Mouse (Mus musculus): Measurements from ENCODE around the gene Ccdc188. TPM values are rescaled to one million over a fixed set of nuclear protein-coding genes. Genes with fewer than 3 reads are reported as not detected.

Gene Ccdc188
- polyA plus RNA-seq, 1 experiment from 2014 or later: not detected

GRCm38 (mm10) chr16:18211417-18212171, 6.1 kb upstream of the Ccdc188 start:
- Histone ChIP-seq H3K4me2 (no peak overlapping the region), H3K27ac (ENCODE audit: low read depth, low read length) (no peak overlapping the region), H3K4me1 (ENCODE audit: control insufficient read depth, insufficient read depth, low read length) (peaks cover 8% of the 10 kb centered on the region; the same call in 1 of the 2 replicates), H3K36me3 (ENCODE audit: control insufficient read depth, insufficient read depth, low read length) (no peaks in the 10 kb centered on the region), H3K4me3 (ENCODE audit: low read depth, low read length) (no peak overlapping the region), H3K9me3 (replicated peaks; ENCODE audit: control insufficient read depth, low read length) (no peaks in the 10 kb centered on the region), H3K27me3 (ENCODE audit: control insufficient read depth, insufficient read depth, low read length) (peaks cover 8% of the 10 kb centered on the region; the same call in 1 of the 2 replicates), H3K9ac (ENCODE audit: low read depth, low read length) (no peak overlapping the region)
- WGBS (ENCODE audit: insufficient replicate concordance): 45% methylated on average over 10 of the region's 10 CpGs
- ATAC-seq (replicated peaks; ENCODE audit: insufficient number of reproducible peaks, low FRiP score, low TSS enrichment): no peak; the same call in 1 of the 2 replicates

GRCm38 (mm10) chr16:18213689-18214088, 4.0 kb upstream of the Ccdc188 start:
- Histone ChIP-seq H3K36me3 (ENCODE audit: control insufficient read depth, insufficient read depth, low read length) (no peaks in the 10 kb centered on the region), H3K4me2 (no peak overlapping the region), H3K27ac (ENCODE audit: low read depth, low read length) (no peak overlapping the region), H3K9me3 (replicated peaks; ENCODE audit: control insufficient read depth, low read length) (no peaks in the 10 kb centered on the region), H3K4me1 (ENCODE audit: control insufficient read depth, insufficient read depth, low read length) (peaks cover 8% of the 10 kb centered on the region; the same call in 1 of the 2 replicates), H3K4me3 (ENCODE audit: low read depth, low read length) (no peak overlapping the region), H3K27me3 (ENCODE audit: control insufficient read depth, insufficient read depth, low read length) (peaks cover 8% of the 10 kb centered on the region; the same call in 1 of the 2 replicates), H3K9ac (ENCODE audit: low read depth, low read length) (no peak overlapping the region)
- WGBS (ENCODE audit: insufficient replicate concordance): 58% methylated on average over 6 of the region's 6 CpGs
- no peak for ATAC-seq (replicated peaks; ENCODE audit: insufficient number of reproducible peaks, low FRiP score, low TSS enrichment)

- ATAC-seq (replicated peaks; ENCODE audit: insufficient number of reproducible peaks, low FRiP score, low TSS enrichment): no peak
- no peak overlapping the region for H3K9ac ChIP-seq (ENCODE audit: low read depth, low read length)
- WGBS (ENCODE audit: insufficient replicate concordance): 54% methylated on average over 7 of the region's 7 CpGs
- no peak overlapping the region for H3K4me3 ChIP-seq (ENCODE audit: low read depth, low read length)
- no peak overlapping the region for H3K27ac ChIP-seq (ENCODE audit: low read depth, low read length)
- H3K36me3 ChIP-seq (ENCODE audit: control insufficient read depth, insufficient read depth, low read length): no peaks in the 10 kb centered on the region
- no peaks in the 10 kb centered on the region for H3K9me3 ChIP-seq (replicated peaks; ENCODE audit: control insufficient read depth, low read length)
- peaks cover 7% of the 10 kb centered on the region; the same call in 1 of the 2 replicates for H3K27me3 ChIP-seq (ENCODE audit: control insufficient read depth, insufficient read depth, low read length)
- peaks cover 14% of the 10 kb centered on the region for H3K4me1 ChIP-seq (ENCODE audit: control insufficient read depth, insufficient read depth, low read length)
- no peak overlapping the region for H3K4me2 ChIP-seq
These were observed 2.8 kb upstream of the Ccdc188 start for GRCm38 (mm10) chr16:18214858-18215257.

GRCm38 (mm10) chr16:18218580-18218996, 909 bp downstream of the Ccdc188 start:
- no peak overlapping the region for H3K4me3 ChIP-seq (ENCODE audit: low read depth, low read length)
- no peaks in the 10 kb centered on the region for H3K27me3 ChIP-seq (ENCODE audit: control insufficient read depth, insufficient read depth, low read length)
- no peak overlapping the region for H3K9ac ChIP-seq (ENCODE audit: low read depth, low read length)
- H3K9me3 ChIP-seq (replicated peaks; ENCODE audit: control insufficient read depth, low read length): no peaks in the 10 kb centered on the region
- WGBS (ENCODE audit: insufficient replicate concordance): 61% methylated on average over 9 of the region's 9 CpGs
- H3K27ac ChIP-seq (ENCODE audit: low read depth, low read length): no peak overlapping the region
- peaks cover 10% of the 10 kb centered on the region for H3K36me3 ChIP-seq (ENCODE audit: control insufficient read depth, insufficient read depth, low read length)
- no peak overlapping the region for H3K4me2 ChIP-seq
- peaks cover 19% of the 10 kb centered on the region for H3K4me1 ChIP-seq (ENCODE audit: control insufficient read depth, insufficient read depth, low read length)
- no peak for ATAC-seq (replicated peaks; ENCODE audit: insufficient number of reproducible peaks, low FRiP score, low TSS enrichment)

- Histone ChIP-seq H3K9me3 (replicated peaks; ENCODE audit: control insufficient read depth, low read length) (no peaks in the 10 kb centered on the region), H3K4me1 (ENCODE audit: control insufficient read depth, insufficient read depth, low read length) (peaks cover 11% of the 10 kb centered on the region), H3K4me2 (no peak overlapping the region), H3K27ac (ENCODE audit: low read depth, low read length) (no peak overlapping the region), H3K27me3 (ENCODE audit: control insufficient read depth, insufficient read depth, low read length) (no peaks in the 10 kb centered on the region), H3K4me3 (ENCODE audit: low read depth, low read length) (no peak overlapping the region), H3K36me3 (ENCODE audit: control insufficient read depth, insufficient read depth, low read length) (peaks cover 22% of the 10 kb centered on the region), H3K9ac (ENCODE audit: low read depth, low read length) (peak overlapping the region; percentile 58; the same call in 1 of the 2 replicates)
- 0 out of 2 replicates have a peak, but pooled peaks have one; percentile 19 for ATAC-seq (replicated peaks; ENCODE audit: insufficient number of reproducible peaks, low FRiP score, low TSS enrichment)
- WGBS (ENCODE audit: insufficient replicate concordance): 57% methylated on average over 8 of the region's 8 CpGs
These were observed 2.3 kb downstream of the Ccdc188 start for GRCm38 (mm10) chr16:18220001-18220400.

- no peak overlapping the region for H3K4me3 ChIP-seq (ENCODE audit: low read depth, low read length)
- H3K4me2 ChIP-seq: no peak overlapping the region
- H3K4me1 ChIP-seq (ENCODE audit: control insufficient read depth, insufficient read depth, low read length): peaks cover 11% of the 10 kb centered on the region
- peaks cover 31% of the 10 kb centered on the region for H3K36me3 ChIP-seq (ENCODE audit: control insufficient read depth, insufficient read depth, low read length)
- no peak overlapping the region for H3K27ac ChIP-seq (ENCODE audit: low read depth, low read length)
- H3K27me3 ChIP-seq (ENCODE audit: control insufficient read depth, insufficient read depth, low read length): no peaks in the 10 kb centered on the region
- WGBS (ENCODE audit: insufficient replicate concordance): 86% methylated on average over 6 of the region's 6 CpGs
- H3K9me3 ChIP-seq (replicated peaks; ENCODE audit: control insufficient read depth, low read length): no peaks in the 10 kb centered on the region
- H3K9ac ChIP-seq (ENCODE audit: low read depth, low read length): no peak overlapping the region
- ATAC-seq (replicated peaks; ENCODE audit: insufficient number of reproducible peaks, low FRiP score, low TSS enrichment): no peak
These were observed 3.3 kb downstream of the Ccdc188 start for GRCm38 (mm10) chr16:18220856-18221542.

- H3K4me1 ChIP-seq (ENCODE audit: control insufficient read depth, insufficient read depth, low read length): peaks cover 11% of the 10 kb centered on the region
- H3K4me3 ChIP-seq (ENCODE audit: low read depth, low read length): no peak overlapping the region
- no peaks in the 10 kb centered on the region for H3K27me3 ChIP-seq (ENCODE audit: control insufficient read depth, insufficient read depth, low read length)
- no peak overlapping the region for H3K27ac ChIP-seq (ENCODE audit: low read depth, low read length)
- H3K36me3 ChIP-seq (ENCODE audit: control insufficient read depth, insufficient read depth, low read length): peaks cover 34% of the 10 kb centered on the region
- H3K4me2 ChIP-seq: no peak overlapping the region
- ATAC-seq (replicated peaks; ENCODE audit: insufficient number of reproducible peaks, low FRiP score, low TSS enrichment): no peak
- no peak overlapping the region for H3K9ac ChIP-seq (ENCODE audit: low read depth, low read length)
- H3K9me3 ChIP-seq (replicated peaks; ENCODE audit: control insufficient read depth, low read length): no peaks in the 10 kb centered on the region
- WGBS (ENCODE audit: insufficient replicate concordance): 72% methylated on average over 11 of the region's 11 CpGs
These were observed 3.8 kb downstream of the Ccdc188 start for GRCm38 (mm10) chr16:18221543-18221898.

GRCm38 (mm10) chr16:18222188-18222587, 4.5 kb downstream of the Ccdc188 start:
- no peak overlapping the region for H3K9ac ChIP-seq (ENCODE audit: low read depth, low read length)
- no peak overlapping the region for H3K4me3 ChIP-seq (ENCODE audit: low read depth, low read length)
- H3K27ac ChIP-seq (ENCODE audit: low read depth, low read length): no peak overlapping the region
- no peaks in the 10 kb centered on the region for H3K27me3 ChIP-seq (ENCODE audit: control insufficient read depth, insufficient read depth, low read length)
- H3K4me2 ChIP-seq: no peak overlapping the region
- ATAC-seq (replicated peaks; ENCODE audit: insufficient number of reproducible peaks, low FRiP score, low TSS enrichment): no peak
- peaks cover 11% of the 10 kb centered on the region for H3K4me1 ChIP-seq (ENCODE audit: control insufficient read depth, insufficient read depth, low read length)
- H3K9me3 ChIP-seq (replicated peaks; ENCODE audit: control insufficient read depth, low read length): no peaks in the 10 kb centered on the region
- 74% methylated on average over 11 of the region's 11 CpGs for whole genome bisulfite sequencing (ENCODE audit: insufficient replicate concordance)
- peaks cover 35% of the 10 kb centered on the region for H3K36me3 ChIP-seq (ENCODE audit: control insufficient read depth, insufficient read depth, low read length)

Measured in heart, embryonic 11.5 days (tissue).